22 mouse cellular contexts compared by ENCODE assay signal in the genomic region with DNA sequence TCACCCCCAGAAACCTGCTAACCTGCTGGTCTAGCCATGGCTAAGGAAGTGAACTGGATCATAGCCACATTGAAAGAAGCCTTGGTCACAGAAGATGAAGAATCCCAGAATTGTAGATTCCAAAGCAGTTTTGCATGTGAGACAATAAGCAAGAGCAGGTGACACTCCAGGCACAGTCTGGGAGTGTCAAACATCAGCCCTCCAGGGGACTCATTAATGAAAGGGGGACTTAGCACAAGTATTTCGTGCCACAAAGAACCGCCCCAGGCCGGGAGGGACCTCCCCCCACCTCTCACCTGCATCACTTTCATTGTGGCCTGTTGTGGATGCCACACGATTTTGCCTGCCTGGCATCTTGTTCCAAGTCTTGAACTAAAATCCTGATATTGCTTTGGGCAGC.
DNase-seq lines count a peak whose midpoint lies in the region; TF ChIP-seq lines count a peak whose summit lies in the region.
"Had no signal": no experiment of that assay in that cellular context is flagged by ENCODE, and none has a peak within 500 bp of the region (broad histone marks: within the 10 kb centered on the region; RNA-seq: fewer than 3 reads in every experiment).

No protein-coding gene starts in this region.

- H3K4me3 ChIP-seq in E14TG2a.4 (replicated peaks; ENCODE audit: low read length), result peak overlapping the region; percentile 50
- H3K4me3 ChIP-seq in ES-Bruce4 (ENCODE audit: low read depth, low read length), result no peak overlapping the region
- H3K4me3 ChIP-seq: embryonic facial prominence, embryonic 13.5 days; embryonic facial prominence, embryonic 15.5 days; erythroblast, embryonic 14.5 days; forebrain, embryonic 10.5 days; forebrain, embryonic 12.5 days had no signal

- TF ChIP-seq CTCF in E14TG2a.4 (conservative IDR thresholded peaks at IDR 0.05; ENCODE audit: low read length) (no peak), ES-Bruce4 (IDR thresholded peaks at IDR 0.05; ENCODE audit: low read depth, low read length) (no peak)

- H3K4me1 ChIP-seq in E14TG2a.4 (replicated peaks; ENCODE audit: low read depth, low read length) (peaks cover 63% of the 10 kb centered on the region), ES-Bruce4 (ENCODE audit: control insufficient read depth, insufficient read depth, low read length) (peaks cover 18% of the 10 kb centered on the region)
- H3K4me1 ChIP-seq: embryonic facial prominence, embryonic 13.5 days; embryonic facial prominence, embryonic 15.5 days had no signal

- no peak overlapping the region for H3K9ac ChIP-seq in ES-Bruce4 (ENCODE audit: low read depth, poor library complexity, severe bottlenecking)
- H3K9ac ChIP-seq: embryonic facial prominence, embryonic 13.5 days; embryonic facial prominence, embryonic 15.5 days; forebrain, embryonic 12.5 days had no signal

- H3K27me3 ChIP-seq in E14TG2a.4 (ENCODE audit: insufficient read depth, low read length) (peaks cover 23% of the 10 kb centered on the region), ES-Bruce4 (ENCODE audit: control insufficient read depth, insufficient read depth, low read length, poor library complexity, severe bottlenecking) (no peaks in the 10 kb centered on the region)
- H3K27me3 ChIP-seq: CH12.LX; embryonic facial prominence, embryonic 13.5 days; embryonic facial prominence, embryonic 15.5 days; forebrain, embryonic 12.5 days had no signal

- H3K27ac ChIP-seq in ES-Bruce4 (ENCODE audit: insufficient read depth, low read length), result peak overlapping the region; percentile 76; the same call in 1 of the 2 replicates
- H3K27ac ChIP-seq: embryonic facial prominence, embryonic 13.5 days; embryonic facial prominence, embryonic 15.5 days; forebrain, embryonic 10.5 days; forebrain, embryonic 12.5 days had no signal

- no peaks in the 10 kb centered on the region for H3K36me3 ChIP-seq in E14TG2a.4 (ENCODE audit: insufficient read depth, low read length)
- H3K36me3 ChIP-seq in ES-Bruce4 (ENCODE audit: control insufficient read depth, insufficient read depth, low read length, poor library complexity, severe bottlenecking), result no peaks in the 10 kb centered on the region
- H3K36me3 ChIP-seq: embryonic facial prominence, embryonic 13.5 days; embryonic facial prominence, embryonic 15.5 days; forebrain, embryonic 10.5 days; forebrain, embryonic 12.5 days had no signal

- DNase-seq in R1 (ENCODE audit: low read depth, low spot score), result peak; percentile 59
- no peak for DNase-seq in frontal cortex, adult 2 months (ENCODE audit: extremely low spot score in 1 of 2, low spot score in 1 of 2)
- DNase-seq in thymus, postnatal 4 days, result no peak
- no peak for DNase-seq in B cell, adult 2 months
- DNase-seq: adrenal gland, adult 2 months; adrenal gland, postnatal 10 days; adrenal gland, postnatal 25 days; cerebellum, adult 11 months; cerebellum, adult 18-20 months; cerebellum, adult 8-10 months; cerebellum, adult 9-11 months; cerebellum, postnatal 14 days; cerebellum, postnatal 36 days; embryo, embryonic 11 days had no signal

- no peak for TF ChIP-seq POLR2A in ES-Bruce4 (IDR thresholded peaks at IDR 0.05; ENCODE audit: insufficient read depth, low read length)

- peak; percentile 88 for TF ChIP-seq EP300 in ES-Bruce4 (IDR thresholded peaks at IDR 0.05; ENCODE audit: insufficient read depth, low read depth, low read length)

- peaks cover 29% of the 10 kb centered on the region for H3K9me3 ChIP-seq in E14TG2a.4 (ENCODE audit: low read length)
- H3K9me3 ChIP-seq in ES-Bruce4 (replicated peaks; ENCODE audit: control insufficient read depth, insufficient read depth, low read length, poor library complexity, severe bottlenecking), result no peaks in the 10 kb centered on the region
- H3K9me3 ChIP-seq: embryonic facial prominence, embryonic 13.5 days; embryonic facial prominence, embryonic 15.5 days; forebrain, embryonic 10.5 days; forebrain, embryonic 12.5 days had no signal
